Mouse (Mus musculus) forebrain, embryonic 14.5 days (tissue): ENCODE measurements around the gene Psma6. TPM values are rescaled to one million over a fixed set of nuclear protein-coding genes. Genes with fewer than 3 reads are reported as not detected.

Experiments used
- ATAC-seq: fragments of 200-750 bp; cut with Nextera tagmentation; 2 replicates; pipeline ENCODE4 v1.8.0; 2017; ENCODE audit warnings: mild to moderate bottlenecking, moderate library complexity
- DNase-seq: peaks from one replicate; pipeline ENCODE4 v3.0.0-alpha.2; 2015; ENCODE audit warnings: low spot score
- H3K27ac ChIP-seq: fragments of 300-500 bp; sonication (generic); 2 replicates; pipeline ENCODE4 v1.5.1; 2014; ENCODE audit warnings: low read depth, mild to moderate bottlenecking, control low read depth, low read length, moderate library complexity
- H3K27me3 ChIP-seq: fragments of 300-500 bp; sonication (generic); replicated peaks from 2 replicates; pipeline ENCODE4 v1.6.1; 2014; ENCODE audit warnings: low read length, control low read depth, mixed read lengths; ENCODE audit not compliant: control insufficient read depth, insufficient read depth
- H3K36me3 ChIP-seq: fragments of 300-500 bp; sonication (generic); 2 replicates; pipeline ENCODE4 v1.6.1; 2014; ENCODE audit warnings: low read length, control low read depth; ENCODE audit not compliant: control insufficient read depth, insufficient read depth
- H3K4me1 ChIP-seq: fragments of 300-500 bp; sonication (generic); 2 replicates; pipeline ENCODE4 v1.6.1; 2014; ENCODE audit warnings: antibody characterized with exemption, low read length, control low read depth; ENCODE audit not compliant: control insufficient read depth, insufficient read depth
- H3K4me2 ChIP-seq: fragments of 300-500 bp; sonication (generic); 2 replicates; pipeline ENCODE4 v1.6.1; 2014; ENCODE audit warnings: mild to moderate bottlenecking, control low read depth, low read length
- H3K4me3 ChIP-seq: fragments of 300-500 bp; sonication (generic); 2 replicates; pipeline ENCODE4 v1.5.1; 2014; ENCODE audit warnings: low read depth, low read length, control low read depth
- H3K9ac ChIP-seq: fragments of 300-500 bp; sonication (generic); 2 replicates; pipeline ENCODE4 v1.6.1; 2014; ENCODE audit warnings: mild to moderate bottlenecking, low read length, control low read depth, moderate library complexity
- H3K9me3 ChIP-seq: fragments of 300-500 bp; sonication (generic); replicated peaks from 2 replicates; pipeline ENCODE4 v1.6.1; 2016; ENCODE audit warnings: low read length, control low read depth, mixed read lengths; ENCODE audit not compliant: control insufficient read depth
- WGBS: fragments of 180-500 bp; shearing (Covaris S2); extraction: QIAGEN DNeasy Blood & Tissue Kit; methylation state at CpG from one replicate; pipeline ENCODE4 v1.1.7; 2014; 5-methylcytosine and 5-hydroxymethylcytosine counted together
- polyA plus RNA-seq: library from polyadenylated mRNA; unstranded; fragments of >200 nt; fragmentation: Nextera tagmentation; extraction: Ambion mirVana; gene quantifications from 2 replicates; pipeline ENCODE4 v1.2.1, GENCODE M21; 2014

The Psma6 gene
- polyA plus RNA-seq, 1 experiment from 2014 or later = 544 TPM

DNA sequence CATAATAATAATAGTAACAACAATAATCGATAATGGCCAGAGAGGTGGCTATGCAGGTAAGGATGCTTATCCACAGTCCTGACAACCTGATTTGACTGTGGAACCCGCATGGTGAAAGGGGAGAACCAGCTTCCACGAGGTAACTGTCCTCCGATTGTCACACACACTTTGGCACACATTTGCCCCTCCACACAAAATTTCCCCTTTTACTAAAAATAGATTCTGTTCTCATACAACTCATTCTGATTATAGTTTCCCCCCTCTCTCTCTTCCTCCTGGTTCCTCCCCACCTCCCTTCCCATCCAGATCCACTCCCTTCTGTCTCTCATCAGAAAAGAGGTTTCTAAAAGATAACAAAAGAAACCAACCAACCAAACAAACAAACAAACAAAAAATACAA, 45.9 kb downstream of the Psma6 start:
- no peaks in the 10 kb centered on the region for H3K27me3 ChIP-seq
- H3K4me2 ChIP-seq = no peak overlapping the region
- no peak overlapping the region for H3K9ac ChIP-seq
- 91% methylated on average over 4 of the region's 4 CpGs for WGBS
- H3K36me3 ChIP-seq = no peaks in the 10 kb centered on the region
- no peak for ATAC-seq
- no peaks in the 10 kb centered on the region for H3K4me1 ChIP-seq
- no peak overlapping the region for H3K27ac ChIP-seq
- H3K9me3 ChIP-seq = no peaks in the 10 kb centered on the region
- no peak overlapping the region for H3K4me3 ChIP-seq
- DNase-seq = no peak

DNA sequence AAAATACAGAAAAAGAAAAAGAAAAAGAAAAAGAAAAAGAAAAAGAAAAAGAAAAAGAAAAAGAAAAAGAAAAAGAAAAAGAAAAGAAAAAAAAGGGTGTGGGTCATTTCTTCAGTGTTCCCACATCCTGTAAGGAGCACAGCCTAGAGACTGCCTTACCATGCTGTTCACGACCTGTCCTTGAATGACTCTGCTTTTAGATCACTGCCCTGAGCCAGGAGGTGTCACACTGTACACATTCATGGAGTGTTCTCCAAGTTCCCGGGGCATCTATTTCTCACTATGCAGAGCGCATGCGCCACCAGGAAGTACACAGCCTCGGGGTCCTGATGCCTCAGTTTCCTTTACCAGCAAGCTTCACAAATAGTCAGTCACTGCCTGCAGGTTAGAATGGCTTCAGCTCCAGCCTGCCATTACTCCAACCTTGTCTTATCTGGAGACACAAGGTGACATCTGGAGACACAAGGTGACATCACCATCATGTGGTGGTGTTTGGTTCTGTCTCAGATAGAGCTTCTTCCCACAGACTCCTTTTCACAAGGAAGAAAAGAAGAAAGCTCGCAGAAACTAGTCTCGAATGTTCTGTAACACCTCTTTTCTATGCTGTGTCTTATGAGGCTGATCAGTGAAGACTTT, 48.4 kb downstream of the Psma6 start:
- no peak for DNase-seq
- H3K27ac ChIP-seq = no peak overlapping the region
- WGBS = 92% methylated on average over 7 of the region's 7 CpGs
- no peaks in the 10 kb centered on the region for H3K36me3 ChIP-seq
- no peaks in the 10 kb centered on the region for H3K27me3 ChIP-seq
- no peak overlapping the region for H3K4me2 ChIP-seq
- no peaks in the 10 kb centered on the region for H3K9me3 ChIP-seq
- no peak overlapping the region for H3K9ac ChIP-seq
- no peak for ATAC-seq
- H3K4me1 ChIP-seq = no peaks in the 10 kb centered on the region
- no peak overlapping the region for H3K4me3 ChIP-seq

DNA sequence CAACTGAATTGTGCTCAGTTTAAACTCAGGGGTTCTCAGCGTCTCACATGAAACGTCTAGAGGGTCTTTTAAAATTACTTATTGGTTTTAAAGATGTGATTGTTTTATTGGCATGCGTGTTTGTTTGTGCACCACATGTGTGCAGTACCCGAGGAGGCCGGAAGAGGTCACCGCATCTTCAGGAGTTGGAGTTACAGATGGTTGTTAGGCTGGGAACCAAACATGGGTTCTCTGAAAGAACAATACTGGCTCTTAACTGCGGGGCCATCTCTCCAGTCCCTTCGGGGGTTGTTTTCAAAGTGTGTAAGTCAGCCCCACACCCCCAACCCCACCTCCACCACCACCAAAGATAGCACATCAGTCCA, 48.9 kb downstream of the Psma6 start:
- no peak overlapping the region for H3K9ac ChIP-seq
- H3K4me1 ChIP-seq = no peaks in the 10 kb centered on the region
- H3K4me2 ChIP-seq = no peak overlapping the region
- H3K27me3 ChIP-seq = no peaks in the 10 kb centered on the region
- H3K9me3 ChIP-seq = no peaks in the 10 kb centered on the region
- ATAC-seq (no peak), DNase-seq (no peak)
- H3K27ac ChIP-seq = no peak overlapping the region
- H3K4me3 ChIP-seq = no peak overlapping the region
- 95% methylated on average over 8 of the region's 8 CpGs for WGBS
- no peaks in the 10 kb centered on the region for H3K36me3 ChIP-seq

DNA sequence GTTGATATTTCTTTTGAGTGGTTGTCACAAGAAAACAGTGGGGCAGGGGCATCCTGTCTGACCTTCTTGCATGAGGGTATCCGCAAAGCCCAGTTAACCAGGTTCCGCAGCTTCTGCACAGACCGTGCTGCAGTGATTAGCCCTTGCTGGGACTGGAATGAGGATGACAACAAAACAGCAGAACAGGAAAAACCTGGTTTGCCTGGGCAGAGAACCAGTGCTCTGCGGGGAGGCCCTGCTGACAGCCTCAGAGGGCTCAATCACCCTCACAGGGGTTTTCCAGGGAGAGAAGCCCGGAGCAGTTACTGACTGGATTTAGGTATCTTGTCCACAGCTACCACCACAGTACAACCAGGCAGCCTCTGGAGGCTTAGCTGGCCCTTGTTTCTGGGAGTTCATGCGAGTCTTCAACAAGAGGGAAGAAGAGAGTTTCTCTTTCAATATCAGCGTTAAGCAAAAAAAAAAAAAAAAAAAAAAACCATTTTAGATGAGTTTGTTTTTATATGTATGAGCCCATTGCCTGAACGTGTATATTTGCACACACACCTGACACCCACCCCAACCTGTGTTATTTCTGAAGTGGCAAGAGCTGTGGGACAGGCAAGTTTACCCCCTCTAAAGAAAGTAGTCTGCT, 49.9 kb downstream of the Psma6 start:
- no peak for DNase-seq
- no peaks in the 10 kb centered on the region for H3K9me3 ChIP-seq

DNA sequence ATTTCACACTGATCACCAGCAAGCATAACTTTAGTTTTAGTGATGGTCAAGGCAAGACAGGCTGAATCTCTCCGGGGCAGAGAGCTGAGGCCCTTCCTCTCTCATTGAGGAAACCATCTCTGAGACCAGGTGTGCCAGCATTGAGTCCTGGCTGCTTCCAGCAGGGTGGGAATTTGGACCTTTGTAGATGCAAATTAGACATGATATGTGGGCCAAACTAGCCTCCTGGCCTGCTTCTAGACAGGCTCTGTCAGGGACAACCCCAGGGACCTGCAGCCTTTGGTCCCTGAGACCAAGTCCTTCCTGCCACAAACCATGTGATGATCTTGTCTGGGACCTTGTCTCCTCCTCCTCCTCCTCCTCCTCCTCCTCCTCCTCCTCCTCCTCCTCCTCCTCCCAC, 51.1 kb downstream of the Psma6 start:
- no peak overlapping the region for H3K9ac ChIP-seq
- no peak for ATAC-seq
- no peaks in the 10 kb centered on the region for H3K36me3 ChIP-seq
- H3K27me3 ChIP-seq = no peaks in the 10 kb centered on the region
- H3K4me1 ChIP-seq = peaks cover 5% of the 10 kb centered on the region; the same call in 1 of the 2 replicates
- WGBS = 76% methylated on average over 1 of the region's 1 CpGs
- no peak overlapping the region for H3K4me3 ChIP-seq
- no peak overlapping the region for H3K4me2 ChIP-seq
- DNase-seq = no peak
- H3K27ac ChIP-seq = no peak overlapping the region
- H3K9me3 ChIP-seq = no peaks in the 10 kb centered on the region

More for the DNA sequence above, 49.9 kb downstream of the Psma6 start:
- no peak overlapping the region for H3K4me3 ChIP-seq
- no peak overlapping the region for H3K27ac ChIP-seq
- ATAC-seq = no peak
- H3K4me1 ChIP-seq = peaks cover 5% of the 10 kb centered on the region; the same call in 1 of the 2 replicates
- H3K4me2 ChIP-seq = no peak overlapping the region
- WGBS = 39% methylated on average over 8 of the region's 8 CpGs
- no peaks in the 10 kb centered on the region for H3K27me3 ChIP-seq
- no peak overlapping the region for H3K9ac ChIP-seq
- H3K36me3 ChIP-seq = no peaks in the 10 kb centered on the region

DNA sequence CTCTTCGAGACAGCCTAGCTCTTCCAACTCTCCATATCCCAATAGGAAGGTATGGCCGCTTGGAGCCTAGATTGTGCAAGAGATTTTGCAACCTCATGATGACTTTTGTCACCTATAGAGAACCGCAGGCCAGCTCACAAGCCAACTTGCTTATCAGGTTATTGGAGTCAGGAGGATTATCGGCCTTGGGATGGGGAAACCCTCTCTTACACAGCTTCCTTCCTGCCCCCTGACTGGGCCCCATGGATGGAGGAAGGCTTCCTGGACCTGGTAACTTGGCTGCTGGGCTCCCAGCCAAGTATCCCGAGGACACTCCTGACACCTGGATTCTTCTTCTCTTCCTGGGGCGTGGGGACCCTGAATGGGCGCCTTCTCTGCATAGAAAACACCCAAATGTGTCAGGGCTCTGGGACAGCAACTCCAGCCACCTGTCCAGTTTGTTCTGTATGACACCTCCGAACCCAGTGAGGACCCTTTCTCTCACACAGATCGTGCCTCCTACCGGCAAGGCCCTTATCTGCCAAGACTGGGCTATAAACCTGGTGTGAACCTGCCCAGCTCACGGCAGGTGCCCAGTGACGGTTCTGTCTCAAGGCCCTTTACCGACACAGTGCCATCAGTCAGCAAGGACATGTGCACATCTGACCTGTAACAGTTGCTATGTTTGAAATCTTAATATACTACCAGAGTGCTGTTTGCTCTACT, 53.3 kb downstream of the Psma6 start:
- Histone ChIP-seq H3K27me3 (no peaks in the 10 kb centered on the region), H3K4me2 (no peak overlapping the region), H3K36me3 (no peaks in the 10 kb centered on the region), H3K4me1 (peaks cover 5% of the 10 kb centered on the region; the same call in 1 of the 2 replicates), H3K27ac (no peak overlapping the region), H3K9me3 (no peaks in the 10 kb centered on the region), H3K9ac (no peak overlapping the region), H3K4me3 (no peak overlapping the region)
- 76% methylated on average over 13 of the region's 13 CpGs for WGBS
- DNase-seq (no peak), ATAC-seq (no peak)

DNA sequence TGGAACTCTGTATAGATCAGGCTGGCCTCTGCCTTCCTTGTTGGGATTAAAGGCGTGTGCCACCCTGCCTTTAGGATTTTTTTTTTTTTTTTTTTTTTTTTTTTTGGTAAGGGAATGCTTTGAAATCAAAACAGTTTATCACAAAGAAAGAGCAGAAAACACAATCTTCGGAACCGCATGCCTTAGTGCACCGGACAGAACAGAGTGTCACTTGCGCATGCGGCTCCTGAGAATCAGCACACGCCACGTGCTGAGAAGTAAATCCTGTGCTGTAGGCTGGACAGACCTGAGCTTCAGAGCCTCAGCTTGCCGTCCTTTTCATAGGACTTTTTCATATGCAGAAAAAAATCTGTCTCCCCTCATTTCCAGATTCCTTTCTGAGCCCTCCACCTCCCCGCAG, 54.0 kb downstream of the Psma6 start:
- Histone ChIP-seq H3K9ac (peak overlapping the region; percentile 41), H3K27me3 (no peaks in the 10 kb centered on the region), H3K27ac (no peak overlapping the region), H3K9me3 (no peaks in the 10 kb centered on the region), H3K4me1 (peaks cover 5% of the 10 kb centered on the region; the same call in 1 of the 2 replicates), H3K36me3 (no peaks in the 10 kb centered on the region), H3K4me2 (peak overlapping the region; percentile 38), H3K4me3 (no peak overlapping the region)
- no peak for DNase-seq
- 66% methylated on average over 10 of the region's 10 CpGs for WGBS
- 0 out of 2 replicates have a peak, but pooled peaks have one; percentile 11 for ATAC-seq

DNA sequence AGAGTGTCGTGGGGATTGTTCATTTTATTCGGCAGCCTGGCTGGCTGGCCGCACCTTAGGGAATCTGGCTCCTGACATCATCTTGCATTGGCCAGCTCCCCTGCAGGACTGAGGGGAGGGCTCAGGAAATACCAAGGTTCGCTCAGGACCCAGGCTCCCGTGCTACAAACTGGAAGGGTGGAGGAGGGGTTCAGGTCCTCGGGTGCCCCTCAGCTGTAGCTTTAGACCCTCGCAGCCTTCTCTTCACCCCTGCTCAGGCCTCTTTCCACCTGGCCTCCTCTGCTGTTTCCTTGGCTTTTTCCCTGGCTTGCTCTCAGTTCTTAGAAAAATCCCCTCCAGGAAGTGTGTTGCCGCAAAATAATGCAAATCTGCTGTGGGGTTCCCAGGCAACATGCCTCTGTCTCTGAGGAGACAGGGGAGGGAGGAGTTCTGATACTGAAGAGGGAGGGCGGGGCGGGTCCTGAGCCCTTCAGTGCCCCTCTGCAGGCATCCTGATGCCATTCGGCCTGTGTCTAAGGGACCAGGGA, 54.7 kb downstream of the Psma6 start:
- Histone ChIP-seq H3K4me1 (peaks cover 5% of the 10 kb centered on the region; the same call in 1 of the 2 replicates), H3K9me3 (no peaks in the 10 kb centered on the region), H3K4me2 (peak overlapping the region; percentile 38), H3K4me3 (no peak overlapping the region), H3K27ac (peak overlapping the region; percentile 68), H3K9ac (peak overlapping the region; percentile 41), H3K36me3 (no peaks in the 10 kb centered on the region), H3K27me3 (no peaks in the 10 kb centered on the region)
- ATAC-seq = peak; percentile 52
- WGBS = 3% methylated on average over 11 of the region's 11 CpGs
- DNase-seq = peak; percentile 67
